Mouse (Mus musculus) fat pad, adult 2 months (tissue): Measurements from ENCODE around the gene Kri1.
A peak's percentile ranks its signal among the peaks of the same experiment; 100 is the strongest.
"Not testable (repeated sequence)": the region's sequence is repeated elsewhere in the genome, so short reads cannot be mapped to it uniquely, and the experiment has no call there.

Experiments
- DNase-seq: peaks from one replicate; pipeline ENCODE4 v3.0.0-alpha.2; 2011; ENCODE audit warnings: low read depth, low spot score; ENCODE audit errors: extremely low read depth

Gene Kri1

DNA sequence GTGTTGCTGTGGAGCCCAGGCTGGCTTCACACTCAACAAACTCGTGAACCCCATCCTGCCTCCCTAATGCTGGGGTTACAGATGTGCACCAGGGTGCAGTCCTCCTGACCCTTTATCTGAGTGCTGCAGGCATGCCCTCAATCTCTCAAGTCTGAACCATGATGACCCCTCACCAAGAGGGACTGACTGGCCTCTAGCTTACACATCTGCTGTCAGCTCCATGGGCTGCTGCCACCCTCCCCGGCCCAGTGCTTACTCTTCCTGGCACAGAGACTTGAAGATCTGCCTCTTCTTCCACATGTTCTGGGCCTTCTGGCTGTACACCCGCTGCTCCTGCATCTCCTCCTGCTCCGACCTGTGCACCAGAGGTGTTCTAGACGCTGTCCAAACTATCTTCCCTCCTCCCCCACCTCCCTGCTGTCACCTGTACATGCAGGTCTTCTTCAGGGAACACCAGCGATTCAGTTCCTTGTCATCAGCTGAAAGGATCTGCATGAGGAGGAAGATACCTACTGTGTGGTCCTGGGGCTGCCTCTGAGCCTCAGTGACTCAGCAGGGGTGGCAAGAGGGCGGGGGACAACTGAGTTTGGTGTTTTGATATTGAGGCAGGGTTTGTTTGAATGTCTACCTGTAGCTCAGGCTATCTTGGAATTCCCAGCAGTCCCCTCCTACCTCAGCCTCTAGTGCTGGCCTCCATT is 12.6 kb downstream of the Kri1 start:
- DNase-seq: no peak

DNA sequence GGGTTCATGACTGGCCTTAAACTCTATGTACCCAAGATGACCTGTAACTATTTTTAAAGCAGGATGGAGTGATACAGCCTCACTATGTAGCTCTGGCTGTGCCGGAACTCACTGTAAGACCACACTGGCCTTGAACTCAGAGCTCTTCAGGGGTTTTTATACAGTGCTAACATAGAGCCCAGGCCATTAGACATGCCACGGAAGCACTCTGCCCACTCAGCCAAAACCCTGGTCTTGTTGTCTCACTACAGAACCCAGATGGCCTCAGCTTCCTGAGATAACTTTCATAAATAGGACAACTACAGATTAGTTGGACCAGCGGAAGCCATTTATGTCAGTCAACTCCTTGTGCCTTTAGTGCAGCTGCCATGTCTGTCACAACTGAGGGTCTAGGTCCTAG is 13.4 kb downstream of the Kri1 start:
- DNase-seq: no peak

DNA sequence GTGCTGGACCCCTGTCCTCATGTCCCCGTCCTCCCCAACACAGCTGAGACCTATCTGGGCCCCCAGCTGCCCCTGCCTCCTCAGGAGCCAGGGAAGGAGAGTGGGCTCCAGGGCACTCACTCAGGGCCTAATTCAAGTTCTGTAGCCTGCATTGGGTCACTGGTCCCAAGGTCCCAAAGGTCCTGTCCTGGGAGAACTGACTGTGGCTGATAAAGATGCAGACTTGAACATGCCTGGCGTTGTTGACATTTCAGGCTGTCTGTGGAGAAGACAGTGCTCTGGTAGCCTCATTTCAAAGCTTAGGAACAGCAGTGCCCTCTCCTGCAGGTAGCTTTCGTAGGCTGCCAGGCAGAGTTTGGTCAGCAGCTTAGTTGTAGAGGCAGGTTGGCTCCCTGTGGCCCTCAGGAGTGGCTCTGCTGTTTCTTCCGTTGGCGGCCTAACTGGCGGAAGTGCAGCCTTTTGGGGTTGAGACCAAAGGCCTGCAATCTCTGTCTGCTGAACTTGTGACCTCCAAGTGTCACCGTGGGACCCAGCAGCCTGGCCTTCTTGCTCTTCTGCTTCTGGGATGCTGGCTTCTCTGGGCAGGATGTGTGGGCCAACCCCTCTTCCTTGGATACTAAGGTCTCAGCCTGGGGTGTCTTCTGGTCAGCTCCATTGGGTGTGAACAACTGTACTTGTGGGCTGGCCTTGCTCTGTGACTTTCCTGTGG is 14.1 kb downstream of the Kri1 start:
- DNase-seq: no peak

DNA sequence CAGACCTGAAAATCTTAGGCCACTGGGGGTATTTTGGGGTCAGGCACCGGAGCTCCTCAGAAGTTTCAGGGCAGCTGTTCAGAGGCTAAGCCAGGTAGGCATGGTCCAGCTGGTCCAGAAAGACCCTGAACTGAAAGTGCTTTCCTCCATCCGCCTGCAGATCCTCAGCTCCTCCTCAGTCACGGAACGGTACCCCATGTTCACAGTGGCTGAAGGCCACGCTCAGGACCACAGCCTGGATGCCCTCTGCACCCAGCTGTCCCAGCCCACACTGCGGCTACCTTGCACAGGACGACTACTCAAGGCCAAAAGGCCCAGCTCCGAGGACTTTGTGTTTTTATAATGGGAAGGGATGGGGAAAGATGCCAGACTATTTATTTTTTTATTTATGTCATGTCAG is 14.7 kb downstream of the Kri1 start:
- DNase-seq: no peak

DNA sequence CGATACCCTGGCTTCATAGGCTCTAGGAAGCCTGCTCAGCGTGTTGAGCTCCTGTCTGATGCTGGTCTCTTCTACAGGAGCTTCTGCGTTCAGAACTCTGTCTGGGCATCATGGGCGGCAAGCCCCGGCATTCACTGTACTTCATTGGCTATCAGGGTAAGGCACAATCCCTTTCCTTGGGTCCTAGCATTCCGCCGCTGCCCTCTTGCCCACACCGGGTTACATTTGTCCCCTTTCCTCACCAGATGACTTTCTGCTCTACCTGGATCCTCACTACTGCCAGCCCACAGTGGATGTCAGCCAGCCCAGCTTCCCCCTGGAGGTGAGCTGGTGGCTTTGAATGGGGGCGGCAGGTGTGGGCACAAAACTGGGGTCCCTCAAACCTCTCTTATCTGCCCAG is 15.4 kb downstream of the Kri1 start:
- no peak for DNase-seq

DNA sequence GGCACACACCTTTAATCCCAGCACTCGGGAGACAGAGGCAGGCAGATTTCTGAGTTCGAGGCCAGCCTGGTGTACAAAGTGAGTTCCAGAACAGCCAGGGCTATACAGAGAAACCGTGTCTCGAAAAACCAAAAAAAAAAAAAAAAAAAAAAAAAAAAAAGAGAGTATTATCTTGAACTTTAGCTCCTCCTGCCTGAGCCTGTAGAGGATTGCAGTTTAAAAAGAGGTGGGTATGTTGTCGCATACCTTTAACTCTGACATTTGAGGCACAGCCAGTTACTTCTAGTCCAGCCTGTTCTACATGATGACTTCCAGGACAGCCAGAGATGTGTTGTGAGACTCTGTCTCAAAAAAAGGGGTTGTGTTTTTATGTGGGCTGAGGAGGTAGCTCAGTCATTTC is 18.2 kb downstream of the Kri1 start:
- DNase-seq: not testable (repeated sequence)

DNA sequence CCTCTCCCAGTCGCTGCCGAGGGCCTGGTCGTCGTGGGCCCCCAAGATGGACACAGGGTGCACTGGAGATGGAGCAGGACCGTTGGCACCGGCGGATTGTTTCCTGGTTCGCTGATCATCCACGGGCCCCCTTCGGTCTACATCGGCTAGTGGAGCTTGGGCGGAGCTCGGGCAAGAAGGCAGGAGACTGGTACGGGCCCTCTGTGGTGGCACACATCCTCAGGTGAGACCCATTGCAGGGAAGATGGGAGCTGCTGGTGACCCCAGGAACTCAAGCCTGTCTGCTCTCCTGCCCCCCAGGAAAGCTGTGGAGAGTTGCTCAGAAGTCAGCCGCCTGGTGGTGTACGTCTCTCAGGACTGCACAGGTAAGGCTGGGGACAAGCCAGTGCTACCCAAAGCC is 19.5 kb downstream of the Kri1 start:
- no peak for DNase-seq

DNA sequence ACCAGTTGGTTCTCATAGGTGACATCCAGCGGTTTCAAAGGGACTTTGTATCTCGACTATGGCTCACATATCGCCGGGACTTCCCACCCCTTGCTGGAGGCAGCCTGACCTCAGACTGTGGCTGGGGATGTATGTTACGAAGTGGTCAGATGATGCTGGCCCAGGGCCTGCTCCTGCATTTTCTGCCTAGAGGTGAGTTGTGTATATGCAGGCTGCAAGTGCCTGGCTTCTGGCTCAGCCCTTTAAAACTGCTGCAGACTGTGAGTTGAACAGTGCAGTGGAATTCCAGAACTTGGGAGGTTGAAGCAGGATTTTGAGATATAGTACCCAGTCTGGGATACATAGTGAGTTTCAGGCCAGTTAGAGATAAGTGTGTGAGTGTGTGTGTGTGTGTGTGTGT is 20.9 kb downstream of the Kri1 start:
- no peak for DNase-seq

DNA sequence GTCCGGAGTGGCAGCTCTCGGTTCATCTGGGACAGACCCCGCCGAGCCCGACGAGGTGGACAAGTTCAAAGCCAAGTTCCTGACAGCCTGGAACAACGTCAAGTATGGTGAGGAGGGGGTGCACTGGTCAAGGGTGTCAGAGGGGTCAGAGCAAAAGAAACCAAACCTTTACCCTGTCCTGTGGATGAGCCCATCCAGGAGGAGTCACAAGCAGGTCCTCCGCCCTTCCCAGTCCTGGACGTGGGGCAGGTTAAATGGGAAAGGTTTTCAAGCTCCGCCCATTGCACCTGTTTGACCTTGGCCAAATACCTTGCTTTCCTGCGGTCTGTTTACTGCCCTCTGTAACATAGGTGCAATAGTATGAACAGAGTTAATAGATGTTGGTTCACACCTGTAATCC is 22.2 kb downstream of the Kri1 start:
- no peak for DNase-seq

DNA sequence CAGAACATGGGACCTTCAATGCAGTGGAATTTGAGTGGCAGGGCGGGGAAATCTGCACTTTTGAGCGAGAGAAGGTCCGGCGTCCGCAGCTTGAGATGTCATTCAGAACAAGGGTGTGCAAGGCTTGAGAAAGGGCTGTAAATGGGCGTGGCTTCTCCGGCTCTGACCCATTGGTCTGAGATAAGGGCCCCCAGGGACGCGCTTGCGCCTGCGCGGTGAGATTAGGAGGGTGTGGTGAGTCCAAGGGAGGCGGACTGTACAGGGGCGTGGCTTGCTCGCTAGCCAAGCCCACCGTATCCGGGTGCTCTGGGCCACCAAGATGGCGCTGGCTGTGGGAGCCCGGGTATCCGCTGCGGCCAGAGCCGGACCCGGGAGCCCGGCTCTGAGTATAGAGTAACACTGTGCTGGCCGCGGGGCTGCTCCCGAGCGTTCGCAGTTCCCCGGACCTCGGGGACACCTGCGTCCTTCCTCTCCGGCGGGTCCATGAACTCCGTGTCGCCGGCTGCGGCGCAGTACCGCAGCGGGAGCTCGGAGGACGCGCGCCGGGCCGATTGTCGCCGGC is 22.7 kb downstream of the Kri1 start, which contains the start of gene Atg4d:
Gene Atg4d (plus strand): TSS at position 294 of the 562 bp plus-strand sequence.
- DNase-seq: peak; percentile 40

DNA sequence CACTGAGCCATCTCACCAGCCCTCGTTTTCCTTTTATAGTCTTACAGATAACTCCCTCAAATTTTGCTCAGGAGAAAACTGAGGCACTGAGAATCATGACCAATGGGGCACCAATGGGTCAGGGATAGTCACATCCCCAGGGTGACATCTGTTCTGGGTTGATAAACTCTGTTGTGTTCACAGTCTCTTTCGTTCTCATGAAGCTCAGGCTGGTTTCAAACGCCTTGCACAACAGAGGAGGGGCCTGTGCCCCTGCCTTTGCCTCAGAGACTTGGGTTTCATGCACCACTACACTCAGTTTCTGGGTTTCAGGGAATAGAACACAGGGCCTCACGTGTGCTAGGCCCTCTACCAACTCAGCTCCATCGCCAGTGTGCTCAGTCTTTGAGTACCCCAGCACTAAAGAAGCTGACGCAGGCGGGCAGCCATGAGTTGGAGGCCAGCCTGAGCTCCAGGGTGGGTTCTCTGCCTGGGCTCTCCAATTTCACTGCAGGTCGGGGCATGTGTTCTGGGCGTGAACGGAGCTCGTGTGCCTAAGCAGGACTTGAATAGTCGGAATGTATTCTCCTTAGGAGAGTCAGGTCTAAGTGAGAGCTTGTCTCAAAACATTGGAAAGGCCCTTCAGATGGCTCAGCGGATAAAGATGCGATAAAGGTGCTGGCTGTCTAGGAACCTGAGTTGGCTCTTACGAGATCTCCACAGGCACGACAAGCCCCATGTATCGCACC is 23.3 kb downstream of the Kri1 start:
- no peak for DNase-seq

DNA sequence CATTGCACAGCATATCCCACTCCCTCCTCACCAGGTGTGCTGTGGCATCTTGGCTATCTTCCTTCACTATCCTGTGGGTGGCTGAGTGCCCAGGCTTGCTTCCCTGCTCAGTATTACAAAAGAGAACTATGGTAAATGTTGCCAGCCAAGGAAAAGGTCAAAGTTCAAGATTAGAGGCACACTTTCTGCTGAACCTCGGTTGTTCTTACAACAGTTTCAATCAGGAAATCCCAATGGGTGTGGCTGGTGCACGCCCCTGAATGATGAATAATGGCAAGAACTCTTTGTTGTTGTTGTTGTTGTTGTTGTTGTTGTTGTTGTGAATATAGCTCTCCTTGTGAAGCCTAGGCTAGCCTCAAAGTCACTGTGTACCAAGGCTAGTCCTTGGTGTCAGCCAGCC is 25.9 kb downstream of the Kri1 start:
- DNase-seq: peak; percentile 76

DNA sequence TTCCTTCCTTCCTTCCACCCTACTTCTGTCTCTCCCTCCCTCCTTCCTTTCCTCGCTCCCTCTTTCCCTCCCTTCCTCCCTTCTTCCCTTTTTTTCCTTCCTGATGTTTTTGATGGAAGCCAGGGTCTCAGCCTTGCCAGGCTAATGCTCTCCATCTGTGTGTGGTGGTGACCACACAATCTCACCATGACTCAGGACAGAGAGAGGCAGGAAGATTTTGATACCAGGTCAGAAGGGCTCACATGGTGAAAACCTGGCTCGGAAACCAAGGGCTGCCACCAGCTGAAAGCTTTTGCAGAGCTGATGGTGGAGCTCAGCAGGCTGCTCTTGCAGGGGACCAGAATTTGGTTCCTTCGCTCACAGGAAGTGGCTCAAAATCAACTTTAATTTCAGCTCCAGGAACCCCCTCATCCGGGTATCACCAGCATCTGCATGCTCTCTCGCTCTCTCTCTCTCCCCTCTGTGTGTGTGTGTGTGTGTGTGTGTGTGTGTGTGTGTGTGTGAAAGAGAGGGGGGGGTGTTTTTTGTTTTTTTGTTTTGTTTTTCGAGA is 27.2 kb downstream of the Kri1 start:
- DNase-seq: no peak

DNA sequence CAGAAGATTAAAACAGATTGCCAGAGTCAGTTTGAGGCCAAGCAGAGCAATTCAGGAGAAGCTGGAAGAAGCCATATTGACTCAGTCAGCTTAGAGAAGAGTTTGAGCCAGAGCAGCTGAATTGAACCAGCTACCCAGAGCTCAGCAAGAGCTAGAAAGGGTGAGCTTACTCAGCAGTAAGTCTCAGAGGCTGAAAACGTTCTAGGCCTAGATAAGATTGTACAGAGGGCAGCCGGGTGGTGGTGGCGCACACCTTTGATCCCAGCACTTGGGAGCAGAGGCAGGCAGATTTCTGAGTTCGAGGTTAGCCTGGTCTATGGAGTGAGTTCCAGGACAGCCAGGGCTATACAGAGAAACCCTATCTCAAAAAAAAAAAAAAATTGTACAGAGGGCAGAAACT is 31.4 kb downstream of the Kri1 start:
- not testable (repeated sequence) for DNase-seq

DNA sequence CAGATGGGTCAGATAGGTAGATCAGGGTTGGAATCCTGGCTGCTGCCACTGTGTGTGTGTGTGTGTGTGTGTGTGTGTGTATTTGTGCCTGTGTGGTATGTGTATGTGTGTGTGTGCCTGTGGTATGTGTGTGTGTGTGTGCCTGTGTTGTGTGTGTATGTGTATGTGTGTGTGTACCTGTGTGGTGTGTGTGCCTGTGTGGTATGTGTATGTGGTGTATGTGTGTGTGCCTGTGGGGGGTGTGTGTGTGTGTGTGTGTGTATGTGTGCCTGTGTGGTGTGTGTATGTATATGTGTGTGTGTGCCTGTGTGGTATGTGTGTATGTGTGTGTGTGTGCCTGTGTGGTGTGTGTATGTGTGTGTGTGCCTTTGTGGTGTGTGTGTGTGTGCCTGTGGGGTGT is 33.1 kb downstream of the Kri1 start:
- no peak for DNase-seq

DNA sequence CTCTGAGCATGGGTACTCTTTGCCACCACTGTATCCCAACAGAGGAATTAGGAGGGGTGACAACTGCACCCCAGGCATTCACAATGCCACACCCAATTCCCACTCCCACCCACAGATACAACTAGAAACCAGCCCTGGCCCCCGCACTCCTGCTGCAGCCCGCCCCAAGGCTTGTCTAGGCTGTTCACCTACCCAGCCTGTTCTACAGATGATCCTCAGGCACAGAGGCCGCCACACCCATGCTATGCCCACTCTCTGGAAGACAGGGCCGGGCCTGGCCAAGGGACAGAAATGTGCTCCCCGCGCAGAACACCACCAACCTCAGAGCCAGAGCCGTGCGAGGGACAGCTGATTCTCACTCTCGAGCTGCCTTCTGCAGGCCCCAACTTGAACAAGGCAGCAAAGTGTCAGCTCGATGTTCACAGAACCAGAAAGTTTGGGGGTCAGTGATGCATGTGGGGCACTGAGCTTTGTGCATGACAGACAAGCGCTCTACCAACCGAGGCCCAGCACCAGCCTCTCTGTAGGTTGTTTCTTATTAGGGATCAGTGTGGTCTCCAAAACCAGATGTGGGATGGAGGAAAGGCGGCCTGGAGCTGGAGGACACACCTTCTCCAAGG is 36.5 kb downstream of the Kri1 start:
- DNase-seq: no peak

DNA sequence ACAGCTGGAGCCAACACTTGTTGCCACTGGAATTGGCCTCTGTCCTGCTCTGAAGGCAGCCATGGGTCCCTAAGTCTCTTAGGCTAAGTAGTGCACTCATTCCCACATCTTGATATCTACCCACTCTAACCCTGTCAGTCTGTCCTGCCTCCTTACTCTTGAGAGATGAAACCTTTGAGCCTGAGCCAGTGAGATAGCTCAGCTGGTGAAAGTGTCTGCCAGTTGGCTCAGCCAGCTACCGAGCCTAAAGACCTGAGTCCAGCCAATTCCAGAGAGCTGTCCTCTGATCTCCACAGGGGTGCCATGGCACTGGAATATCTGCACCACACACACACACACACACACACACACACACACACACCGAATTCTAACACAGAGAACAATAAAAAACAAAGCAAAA is 37.3 kb downstream of the Kri1 start:
- DNase-seq: no peak

DNA sequence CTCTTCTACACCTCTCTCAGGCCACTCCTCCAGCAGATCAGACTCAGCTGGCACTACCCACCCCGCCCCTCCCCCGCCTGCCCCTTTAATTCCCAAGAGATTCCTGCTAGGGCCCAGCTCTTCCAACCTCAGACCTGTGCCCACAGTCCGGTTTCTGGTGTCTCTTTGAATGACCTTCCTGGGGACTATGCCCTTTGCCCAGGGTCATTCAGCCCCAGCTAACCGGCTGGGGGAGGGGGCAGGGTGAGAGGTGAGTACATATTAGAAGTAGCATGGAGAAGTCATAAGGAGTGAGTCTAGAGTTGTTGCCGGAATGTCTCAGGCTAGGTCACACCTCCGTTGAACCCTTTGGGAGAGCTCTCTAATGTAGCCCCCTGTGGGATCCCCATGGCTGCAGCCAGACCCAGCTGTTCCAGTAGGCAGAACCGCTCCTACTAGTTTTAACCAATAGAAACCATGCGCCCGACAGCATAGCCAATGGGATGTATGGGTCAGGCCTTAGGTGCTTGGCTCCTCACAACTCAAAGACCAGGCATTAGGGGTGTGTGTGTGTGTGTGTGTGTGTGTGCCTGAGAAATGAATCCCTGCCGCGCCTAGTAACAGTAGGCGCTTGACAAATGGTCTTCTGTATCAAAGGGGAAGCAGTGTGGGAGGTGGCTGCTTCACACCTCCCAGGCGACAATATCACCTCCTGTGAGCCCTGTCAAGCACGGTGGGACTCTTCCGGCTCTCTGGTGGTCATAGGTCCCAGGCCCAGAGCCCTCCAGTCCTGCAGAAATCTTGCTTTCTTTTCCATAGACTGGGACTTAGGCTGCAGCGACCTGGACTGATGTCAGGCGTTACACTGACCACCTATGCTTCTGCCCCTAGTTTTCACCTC is 37.9 kb downstream of the Kri1 start:
- DNase-seq: no peak

DNA sequence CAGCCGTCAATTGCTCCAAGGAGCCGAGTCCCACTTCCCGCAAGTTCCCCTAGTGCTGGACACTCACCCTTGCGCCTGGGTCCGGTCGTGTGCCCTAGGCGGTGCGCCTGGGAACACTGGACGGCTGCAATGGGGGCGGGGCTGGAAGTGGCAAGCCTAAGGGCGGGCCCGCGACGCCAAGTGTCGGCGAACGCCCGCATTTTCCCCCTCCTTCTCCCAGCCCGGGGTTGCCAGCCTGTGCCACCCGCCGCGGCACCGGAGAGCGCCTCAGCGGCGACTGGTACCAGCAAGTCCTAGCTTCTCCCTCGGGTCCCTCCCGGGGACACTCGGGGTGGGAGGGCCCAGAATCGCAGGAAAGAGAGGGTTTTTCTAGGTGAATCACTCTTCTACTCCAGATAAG is 39.4 kb downstream of the Kri1 start, which contains the start of gene S1pr5:
Gene S1pr5 (minus strand): TSS at position 118 of the 400 bp plus-strand sequence.
- no peak for DNase-seq

DNA sequence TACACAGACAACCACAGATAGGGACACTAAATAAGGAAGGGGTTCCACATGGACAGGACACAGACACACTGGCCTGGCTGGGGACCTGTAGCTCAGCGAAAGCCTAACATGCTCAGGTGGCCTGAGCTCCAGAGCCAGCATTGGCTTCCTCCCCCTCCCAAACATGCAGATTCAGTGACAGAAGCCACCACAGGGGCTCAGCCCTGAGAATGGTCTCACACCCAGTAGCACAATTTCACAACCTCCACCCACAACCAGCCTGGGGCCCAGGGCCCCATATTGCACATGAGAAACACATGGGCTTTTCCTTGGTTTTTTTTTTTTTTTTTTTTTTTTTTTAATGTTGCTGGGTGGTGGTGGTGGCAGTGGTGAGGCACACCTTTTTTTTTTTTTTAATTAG is 41.4 kb downstream of the Kri1 start:
- no peak for DNase-seq
